Mouse (Mus musculus): ENCODE measurements at regions not wholly inside any gene's neighbourhood (a gene's known extent, or its start where the extent isn't known, plus 50 kb on each side); places are given as distances from the start of the nearest gene placed in this dataset.

DNA sequence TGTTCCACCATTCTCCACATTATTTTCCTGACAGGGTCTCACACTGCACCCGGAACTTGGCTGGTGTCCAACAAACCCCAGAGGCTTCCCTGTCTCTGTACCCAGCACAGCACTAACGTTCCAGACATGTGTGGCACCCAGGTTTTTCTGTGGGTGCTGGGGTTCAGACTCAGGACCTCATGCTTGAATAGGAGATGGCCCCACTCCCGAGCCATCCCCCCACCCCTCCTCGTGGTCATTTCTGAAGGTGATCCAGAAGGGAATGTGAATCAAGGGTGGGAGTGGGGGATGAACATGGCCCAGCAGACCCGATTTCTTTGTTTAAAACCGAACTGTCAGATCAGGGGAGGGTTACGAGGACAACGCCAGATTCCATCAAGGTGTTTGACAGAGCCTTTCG is 245.6 kb downstream of the Tbc1d1 start:
- DNase-seq (ENCODE audit: low spot score in 2 of 2): no peak

- DNase-seq (ENCODE audit: low spot score in 2 of 2): no peak
Observed at GRCm38 (mm10) chr5:64403077-64403981, 247.2 kb downstream of the Tbc1d1 start.

GRCm38 (mm10) chr5:64403982-64404345 is 247.9 kb downstream of the Tbc1d1 start:
- DNase-seq (ENCODE audit: low spot score in 2 of 2): no peak

DNA sequence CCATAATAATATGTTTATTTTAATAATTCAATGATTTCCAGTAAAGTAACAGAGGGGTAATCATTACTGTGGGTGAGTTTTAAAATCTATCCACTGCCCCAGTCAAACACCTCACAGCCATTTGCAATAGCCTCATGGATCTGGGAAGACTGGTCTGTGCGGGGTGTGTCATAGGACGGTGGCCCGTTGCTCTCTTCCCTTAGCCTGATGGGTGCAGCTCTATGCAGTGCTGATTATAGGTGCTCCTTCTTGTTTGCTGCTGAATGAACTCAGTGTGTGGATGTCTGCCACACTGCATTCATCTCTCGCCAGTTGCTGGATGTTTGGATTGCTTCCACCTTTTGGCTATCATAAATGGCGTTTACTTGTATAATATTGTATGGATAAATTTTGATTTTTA is 248.4 kb downstream of the Tbc1d1 start:
- no peak for DNase-seq (ENCODE audit: low spot score in 2 of 2)

DNA sequence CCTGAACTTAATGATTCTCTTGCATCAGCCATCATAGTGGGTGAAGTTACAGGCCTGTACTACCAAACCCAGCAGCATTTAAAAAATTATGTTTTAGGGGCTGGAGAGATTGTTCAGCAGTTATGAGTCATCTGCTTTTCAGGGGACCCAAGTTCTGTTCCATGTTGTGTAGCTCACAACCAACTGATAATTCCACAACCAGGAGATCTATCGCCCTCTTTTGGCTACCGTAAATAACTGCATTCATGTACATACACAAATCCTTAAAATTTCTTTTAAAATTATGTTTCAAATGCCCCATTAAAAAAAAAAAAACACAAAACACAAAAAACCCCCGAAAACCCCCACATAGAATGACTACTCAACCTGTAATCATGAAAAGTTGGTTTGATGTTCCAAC is 252.8 kb downstream of the Tbc1d1 start:
- no peak for DNase-seq (ENCODE audit: low spot score in 2 of 2)

DNA sequence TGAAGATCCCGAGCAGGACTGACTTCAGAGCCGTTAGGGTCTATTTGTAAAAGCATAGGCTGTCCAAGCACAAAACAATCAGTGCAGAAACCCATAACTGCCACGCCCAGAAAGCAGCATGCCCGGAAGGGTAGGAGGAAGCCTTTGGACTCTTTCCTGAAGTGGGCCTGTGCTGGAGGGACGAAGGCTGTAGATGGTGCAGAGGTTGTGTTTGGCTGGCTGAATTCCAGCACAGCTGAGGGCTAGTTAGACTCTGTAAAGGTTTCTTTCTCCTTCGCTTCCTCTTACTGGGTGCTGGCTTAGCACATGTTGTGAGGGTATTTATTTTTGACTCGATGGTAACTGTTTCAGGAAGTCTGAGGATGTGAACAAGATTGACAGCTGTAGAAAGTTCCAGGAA is 254.5 kb downstream of the Tbc1d1 start:
- no peak for DNase-seq (ENCODE audit: low spot score in 2 of 2)

DNA sequence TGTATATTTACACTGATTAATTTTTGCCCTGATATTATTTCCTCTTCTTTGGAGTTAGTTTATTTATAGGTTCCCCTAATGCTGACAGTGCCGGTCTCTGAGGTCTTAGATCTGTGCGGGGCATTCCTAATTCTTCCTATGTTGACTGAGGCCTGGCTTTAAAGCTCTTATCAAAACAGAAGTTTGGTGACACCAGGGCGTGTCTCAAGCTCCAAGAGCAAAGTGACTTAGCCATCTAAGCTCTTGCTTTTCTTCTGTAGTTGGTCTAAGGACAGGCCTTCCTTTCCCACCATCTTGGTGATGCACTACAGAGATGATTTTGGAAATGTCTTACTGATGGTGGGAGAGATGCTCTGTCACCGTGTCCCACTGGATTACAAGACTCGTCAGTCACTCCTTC is 258.4 kb downstream of the Tbc1d1 start:
- DNase-seq (ENCODE audit: low spot score in 2 of 2): no peak

GRCm38 (mm10) chr5:64419395-64419794 is 263.3 kb downstream of the Tbc1d1 start:
- no peak for DNase-seq (ENCODE audit: low spot score in 2 of 2)

DNA sequence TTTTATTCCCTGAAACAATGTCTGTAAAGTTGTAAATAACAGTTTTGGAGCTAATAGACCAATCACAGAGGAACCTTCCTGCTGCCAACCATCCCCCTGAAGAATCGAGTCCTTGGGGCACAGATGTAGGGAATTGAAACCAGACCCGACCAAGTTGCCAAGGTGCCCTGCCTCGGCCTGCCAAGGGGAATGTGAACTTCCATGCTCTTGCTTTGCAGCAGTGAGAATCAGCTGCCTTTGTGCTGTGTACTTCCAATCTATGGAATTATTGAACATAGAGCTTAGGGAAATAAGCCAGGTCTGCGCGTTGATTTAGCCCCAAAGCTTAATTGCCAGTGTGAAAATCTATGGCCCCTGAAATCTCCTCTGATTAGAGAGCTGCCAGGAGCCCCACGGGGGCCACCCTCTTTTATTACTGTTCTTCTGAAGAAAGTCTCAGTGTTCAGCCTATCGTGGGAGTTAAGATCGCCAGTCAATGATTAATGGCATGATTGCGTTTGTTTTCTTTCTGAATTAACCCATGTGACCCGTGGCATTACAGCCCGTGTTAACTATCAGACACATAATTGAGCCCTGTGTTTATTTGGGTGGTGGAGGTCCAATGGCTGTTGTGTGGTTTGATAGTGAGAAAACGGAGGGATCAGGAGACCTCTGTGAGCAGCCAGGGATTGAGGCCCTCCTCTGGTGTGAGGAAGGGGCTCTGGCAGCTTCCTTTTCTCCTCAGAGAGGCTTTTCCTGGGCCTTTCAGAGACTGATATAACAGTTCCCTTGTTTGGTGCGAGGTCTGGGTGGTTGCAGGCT is 266.9 kb downstream of the Tbc1d1 start:
- DNase-seq (ENCODE audit: low spot score in 2 of 2): no peak

- no peak for DNase-seq (ENCODE audit: low spot score in 2 of 2)
Observed at GRCm38 (mm10) chr5:64428822-64429221, 272.7 kb downstream of the Tbc1d1 start.

DNA sequence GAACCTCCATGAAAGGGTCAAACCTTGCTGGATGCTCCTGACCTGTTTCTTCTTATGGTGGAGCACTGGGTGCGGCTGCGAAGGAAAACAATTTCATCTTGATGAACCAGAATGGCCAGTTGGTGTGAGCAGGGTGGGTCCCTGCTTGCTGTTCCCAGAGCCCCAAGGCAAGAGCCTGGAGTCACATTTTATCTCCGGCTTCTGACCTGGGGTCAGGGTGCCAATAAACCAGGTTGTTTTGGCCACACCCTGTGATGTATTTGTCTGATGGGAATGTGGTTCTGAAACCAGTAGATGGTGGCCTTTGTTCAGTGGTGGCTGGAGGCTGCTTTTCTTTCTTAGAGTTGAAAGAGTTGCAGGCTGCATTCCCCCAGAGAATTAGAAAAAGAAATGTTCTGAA is 274.4 kb downstream of the Tbc1d1 start:
- DNase-seq (ENCODE audit: low spot score in 2 of 2): no peak

GRCm38 (mm10) chr5:64431624-64432023 is 275.5 kb downstream of the Tbc1d1 start:
- DNase-seq (ENCODE audit: low spot score in 2 of 2): no peak

DNA sequence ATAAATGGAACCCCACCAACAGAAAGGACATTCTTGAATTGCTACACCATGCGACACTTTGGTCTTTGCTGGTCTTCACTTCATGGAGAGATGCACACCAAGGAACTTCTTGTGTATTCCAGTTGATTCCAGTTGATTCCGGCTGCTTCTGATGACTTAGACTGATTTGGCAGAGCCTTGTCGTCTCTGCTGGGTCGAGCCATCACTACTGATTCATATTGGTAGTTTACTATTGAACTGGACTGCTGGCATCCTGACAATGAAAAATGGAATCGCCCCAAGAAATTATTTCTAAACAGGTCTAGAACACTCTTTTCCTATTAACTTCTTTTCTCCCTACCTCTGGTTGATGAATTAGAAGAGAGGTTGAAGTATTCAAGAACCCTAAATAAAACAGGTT is 277.7 kb downstream of the Tbc1d1 start:
- no peak for DNase-seq (ENCODE audit: low spot score in 2 of 2)

DNA sequence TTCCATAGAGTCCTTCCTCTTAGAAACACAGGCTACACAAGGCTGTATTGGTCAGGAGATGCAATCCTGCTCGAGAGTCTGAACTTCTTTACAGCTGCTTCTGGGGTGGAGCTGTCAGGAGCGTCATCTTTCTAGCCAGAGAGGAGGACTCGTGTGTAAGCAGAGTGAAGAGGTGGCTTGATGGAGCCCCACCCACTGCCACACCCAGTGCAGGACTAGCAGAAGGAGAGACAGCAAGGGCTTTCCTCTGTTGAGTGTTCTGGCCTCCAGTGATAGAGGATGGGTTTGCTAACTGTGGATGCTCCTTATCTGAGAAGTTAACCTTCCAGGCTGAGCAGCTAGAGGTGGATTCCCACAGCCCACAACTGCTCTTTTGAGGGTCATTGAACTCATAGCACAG is 279.4 kb downstream of the Tbc1d1 start:
- peak; percentile 58 to 62 for DNase-seq (ENCODE audit: low spot score in 2 of 2)

DNA sequence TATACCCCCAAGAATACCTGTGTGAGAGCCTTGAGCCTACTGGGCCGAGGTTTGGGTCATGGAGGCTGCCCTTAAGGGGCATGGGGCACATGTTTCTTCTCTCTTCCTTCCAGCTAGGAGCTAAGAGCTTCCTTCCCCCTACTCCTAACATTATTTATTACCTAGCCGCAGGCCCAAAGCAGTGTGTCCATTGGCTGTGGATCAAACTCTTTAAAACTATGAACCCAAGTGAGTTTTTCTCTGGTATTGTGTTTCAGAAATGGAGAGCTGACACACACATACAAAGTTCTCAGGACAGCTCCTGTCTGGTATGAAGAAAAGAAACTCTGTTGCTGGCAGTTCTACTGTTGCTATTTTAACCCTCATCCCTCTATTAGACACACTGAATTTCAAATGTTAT is 279.9 kb downstream of the Tbc1d1 start:
- no peak for DNase-seq (ENCODE audit: low spot score in 2 of 2)

DNA sequence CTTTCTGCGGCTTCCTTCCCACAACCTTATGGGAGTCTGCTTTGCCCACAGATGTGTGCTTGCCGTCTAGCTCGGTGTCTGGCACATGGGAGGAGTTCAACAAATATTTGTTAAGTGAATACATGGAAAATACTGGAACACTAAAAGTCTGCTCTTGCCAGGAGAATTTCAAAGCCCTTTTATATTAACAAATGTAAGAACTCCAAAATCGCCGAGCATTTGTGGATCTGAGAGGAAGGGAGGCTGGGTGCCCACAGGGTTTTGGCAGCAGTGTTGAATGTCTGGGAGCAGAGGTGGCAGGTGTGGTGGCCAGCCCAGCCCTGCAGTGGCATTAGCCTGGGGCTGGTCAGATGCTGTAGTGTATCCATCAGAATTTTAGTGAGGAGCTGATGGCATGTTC is 281.6 kb downstream of the Tbc1d1 start:
- DNase-seq (ENCODE audit: low spot score in 2 of 2): no peak

DNA sequence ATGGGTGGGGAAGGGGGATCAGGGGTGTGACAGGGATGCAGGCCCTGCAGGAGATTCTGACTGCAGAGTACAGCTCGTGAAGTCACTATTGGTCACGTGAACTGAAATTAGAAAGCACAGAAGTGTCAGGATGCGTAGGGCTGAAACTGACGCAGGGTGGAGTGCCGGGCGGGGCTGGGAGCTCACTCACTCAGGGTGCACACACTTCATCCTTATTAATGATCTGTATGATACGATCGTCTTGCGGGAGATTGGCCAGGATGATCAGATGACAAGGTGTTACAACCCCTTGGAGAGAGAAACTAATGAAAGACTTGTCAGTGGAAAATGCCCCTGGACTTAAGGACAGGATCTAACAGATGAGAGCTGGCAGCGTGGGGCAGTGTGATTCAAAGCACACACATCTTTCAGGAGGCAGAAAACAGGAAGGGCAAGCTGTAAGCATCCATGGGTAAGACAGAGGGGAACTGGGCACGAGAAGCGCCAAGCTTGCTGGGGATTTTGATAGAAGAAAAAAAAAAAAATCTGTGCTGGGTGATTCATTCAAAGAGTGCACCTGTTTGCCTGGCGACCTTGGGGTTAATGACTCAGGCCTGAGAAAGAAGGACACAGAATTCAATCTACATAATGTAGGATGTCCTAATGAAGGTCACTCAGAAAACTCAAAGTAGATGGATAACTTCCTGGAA is 282.5 kb downstream of the Tbc1d1 start:
- DNase-seq (ENCODE audit: low spot score in 2 of 2): no peak

DNA sequence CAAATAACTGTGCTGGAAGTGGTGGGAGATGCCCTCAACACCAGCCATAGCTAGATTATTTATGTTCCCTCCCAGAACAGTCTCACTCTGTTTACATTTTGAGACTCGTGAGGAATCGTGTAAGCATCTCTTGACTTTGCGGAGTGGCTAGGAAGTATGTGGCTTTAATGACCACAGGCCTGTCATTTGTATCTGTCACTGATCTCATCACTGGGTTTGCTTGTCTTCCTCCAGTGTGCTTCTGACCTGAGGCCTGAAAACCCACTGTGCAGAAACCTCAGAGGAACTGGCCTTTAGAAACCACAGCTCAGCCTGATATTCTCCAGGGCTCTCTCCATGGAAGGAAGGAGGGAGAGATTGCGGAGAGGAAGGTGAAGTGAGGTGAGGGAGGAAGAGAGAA is 291.7 kb downstream of the Tbc1d1 start:
- no peak for DNase-seq (ENCODE audit: low spot score in 2 of 2)

DNA sequence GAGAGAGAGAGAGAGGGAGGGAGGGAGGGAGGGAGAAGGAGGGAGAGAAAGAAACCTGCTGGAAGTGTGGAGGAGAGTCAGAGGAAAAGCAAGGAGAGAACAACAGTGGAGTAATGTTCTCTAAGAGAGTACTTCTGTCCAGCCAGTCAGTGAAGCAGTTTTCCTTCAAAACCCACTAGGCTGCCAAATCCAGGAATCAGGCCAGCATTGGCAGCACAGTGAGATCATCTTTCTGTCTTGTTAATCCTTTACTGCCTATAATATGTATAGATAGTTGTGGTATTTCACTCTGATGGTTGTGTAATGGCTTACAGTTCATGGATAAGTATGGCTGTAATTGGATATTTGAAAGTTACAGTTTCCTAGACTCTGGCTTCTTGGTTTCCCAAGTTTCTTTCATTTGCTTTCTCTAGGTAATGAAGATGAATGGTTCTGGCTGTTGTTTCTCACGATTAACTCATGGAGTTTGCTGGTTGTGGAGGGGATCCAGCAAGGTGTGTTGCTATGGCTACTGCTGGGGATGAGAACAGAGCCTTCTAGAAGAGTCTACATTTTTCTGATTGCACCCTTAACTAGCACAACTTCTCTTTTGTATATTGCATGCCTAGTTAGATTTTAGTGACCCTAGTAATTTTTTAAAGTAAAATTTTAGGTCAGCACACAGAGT is 296.7 kb downstream of the Tbc1d1 start:
- DNase-seq (ENCODE audit: low spot score in 2 of 2): no peak

- DNase-seq (ENCODE audit: low spot score in 2 of 2): no peak
Observed at GRCm38 (mm10) chr5:64459807-64460206, 303.7 kb downstream of the Tbc1d1 start.

DNA sequence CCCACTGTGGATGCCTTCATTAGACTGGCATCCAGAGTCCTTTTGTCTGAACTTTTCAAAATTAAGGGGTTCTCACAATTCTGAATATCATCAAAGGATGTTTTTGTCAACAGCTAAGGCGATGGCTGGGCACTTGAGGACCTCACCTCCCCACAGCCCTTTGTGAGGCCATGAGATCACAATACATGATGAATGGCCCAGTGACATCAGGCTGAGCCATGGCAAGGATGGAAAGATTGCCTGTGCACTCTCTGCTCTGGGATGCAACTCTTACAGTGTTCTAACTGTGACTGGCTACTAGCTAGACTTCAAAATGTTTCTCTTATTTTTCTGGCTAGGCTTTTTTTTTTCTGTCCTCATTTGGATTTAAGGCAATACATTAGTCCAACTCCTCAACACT is 304.8 kb downstream of the Tbc1d1 start:
- no peak for DNase-seq (ENCODE audit: low spot score in 2 of 2)

- no peak for DNase-seq (ENCODE audit: low spot score in 2 of 2)
Observed at GRCm38 (mm10) chr5:64461592-64461991, 305.5 kb downstream of the Tbc1d1 start.

Data from spleen, postnatal 14 days (tissue).